In genomic region chr11:110537602-110538001, GRCm38 (mm10) we compare ENCODE assay signal across 8 mouse cellular contexts.
A peak's percentile ranks its signal among the peaks of the same experiment; 100 is the strongest.
DNase-seq lines count a peak whose midpoint lies in the region; ATAC-seq and TF ChIP-seq lines count a peak whose summit lies in the region.

No protein-coding gene starts in this region.

- no peak for TF ChIP-seq EP300 in MEL (IDR thresholded peaks at IDR 0.05; ENCODE audit: low read depth in 1 of 2, low read length in 2 of 2)

- no peaks in the 10 kb centered on the region for H3K79me2 ChIP-seq in MEL (ENCODE audit: control insufficient read depth, insufficient read depth, low read length, poor library complexity)

- peak; percentile 54 for ATAC-seq in forebrain, postnatal 0 days
- ATAC-seq in lung, embryonic 15.5 days (ENCODE audit: borderline replicate concordance, extremely low read depth, low FRiP score, low TSS enrichment): peak; percentile 57; the same call in 1 of the 2 replicates

- no peak for TF ChIP-seq POLR2A in MEL (IDR thresholded peaks at IDR 0.05; ENCODE audit: control insufficient read depth in 1 of 2, insufficient read depth in 1 of 2, low read depth in 1 of 2, low read length in 2 of 2, poor library complexity in 1 of 2)

- DNase-seq in MEL (ENCODE audit: low read depth, low spot score): peak; percentile 93
- peak; percentile 55 to 73 for DNase-seq in cerebellum, adult 18-20 months
- peak; percentile 92 for DNase-seq in forebrain, postnatal 0 days
- peak; percentile 81 for DNase-seq in heart, postnatal 4 days
- peak; percentile 64 to 83 for DNase-seq in layer of hippocampus, adult 8-10 months (ENCODE audit: low spot score in 2 of 2)
- DNase-seq in ovary, adult 18-20 months (ENCODE audit: low spot score): peak; percentile 5
- DNase-seq in thymus, postnatal 0 days (ENCODE audit: low spot score): peak; percentile 71

- peaks cover 0 to 3% of the 10 kb centered on the region in 2 experiments; a peak in 2 of 4 replicates for H3K36me3 ChIP-seq in MEL (ENCODE audit: control insufficient read depth in 1 of 2, insufficient read depth in 2 of 2, low read length in 2 of 2)
- H3K36me3 ChIP-seq in forebrain, postnatal 0 days (ENCODE audit: insufficient read depth): no peaks in the 10 kb centered on the region
- H3K36me3 ChIP-seq in lung, embryonic 15.5 days: no peaks in the 10 kb centered on the region

- H3K4me1 ChIP-seq in MEL (ENCODE audit: control insufficient read depth in 1 of 2, insufficient read depth in 2 of 2, low read length in 2 of 2): no peaks in the 10 kb centered on the region
- H3K4me1 ChIP-seq in forebrain, postnatal 0 days (ENCODE audit: insufficient read depth): no peaks in the 10 kb centered on the region
- no peaks in the 10 kb centered on the region for H3K4me1 ChIP-seq in lung, embryonic 15.5 days

- no peaks in the 10 kb centered on the region for H3K9me3 ChIP-seq in MEL (replicated peaks; ENCODE audit: insufficient read depth, low read length)
- no peaks in the 10 kb centered on the region for H3K9me3 ChIP-seq in forebrain, postnatal 0 days (ENCODE audit: low read length)
- no peaks in the 10 kb centered on the region for H3K9me3 ChIP-seq in lung, embryonic 15.5 days

- H3K4me3 ChIP-seq in MEL (ENCODE audit: control insufficient read depth in 1 of 2, insufficient read depth in 1 of 2, low read depth in 2 of 2, low read length in 2 of 2): peak overlapping the region; percentile 31 to 59
- no peak overlapping the region for H3K4me3 ChIP-seq in forebrain, postnatal 0 days (ENCODE audit: low read depth, low read length)
- no peak overlapping the region for H3K4me3 ChIP-seq in lung, embryonic 15.5 days

- peak overlapping the region; percentile 17 for H3K4me2 ChIP-seq in forebrain, postnatal 0 days (ENCODE audit: low read depth)
- peak overlapping the region; percentile 42 for H3K4me2 ChIP-seq in lung, embryonic 15.5 days

- H3K9ac ChIP-seq in MEL (ENCODE audit: control insufficient read depth, low read depth, low read length, poor library complexity, severe bottlenecking): peak overlapping the region; percentile 49
- H3K9ac ChIP-seq in forebrain, postnatal 0 days: no peak overlapping the region
- no peak overlapping the region for H3K9ac ChIP-seq in lung, embryonic 15.5 days

- TF ChIP-seq CTCF in MEL (IDR thresholded peaks at IDR 0.05 in 2 of 3, conservative IDR thresholded peaks at IDR 0.05 in 1 of 3; ENCODE audit: control insufficient read depth in 1 of 3, insufficient read depth in 1 of 3, low read depth in 2 of 3, low read length in 3 of 3, poor library complexity in 1 of 3, severe bottlenecking in 1 of 3): peak; percentile 65 to 97 (median 74)
- peak; percentile 93 for TF ChIP-seq CTCF in forebrain, postnatal 0 days (IDR thresholded peaks at IDR 0.05; ENCODE audit: low read depth)

- no peak overlapping the region for H3K27ac ChIP-seq in MEL (ENCODE audit: control insufficient read depth, low read depth, low read length)
- no peak overlapping the region for H3K27ac ChIP-seq in forebrain, postnatal 0 days (ENCODE audit: low read depth, low read length)
- no peak overlapping the region for H3K27ac ChIP-seq in lung, embryonic 15.5 days

- H3K27me3 ChIP-seq in MEL (ENCODE audit: control insufficient read depth in 1 of 2, insufficient read depth in 2 of 2, low read length in 2 of 2): no peaks in the 10 kb centered on the region
- H3K27me3 ChIP-seq in forebrain, postnatal 0 days (ENCODE audit: insufficient read depth, low read length): no peaks in the 10 kb centered on the region
- H3K27me3 ChIP-seq in lung, embryonic 15.5 days: no peaks in the 10 kb centered on the region

- 6% methylated on average over 15 of the region's 15 CpGs for WGBS in forebrain, postnatal 0 days
- WGBS in lung, embryonic 15.5 days: 5% methylated on average over 15 of the region's 15 CpGs

- TF ChIP-seq RAD21 in MEL (IDR thresholded peaks at IDR 0.05; ENCODE audit: low read depth, low read length): peak; percentile 95

TF ChIP-seq in MEL, 35 proteins besides CTCF, POLR2A, EP300 and RAD21:
- TF ChIP-seq NELFE (IDR thresholded peaks at IDR 0.05; ENCODE audit: low read depth, low read length) (no peak), SMC3 (IDR thresholded peaks at IDR 0.05; ENCODE audit: low read depth, low read length) (peak; percentile 92), NRF1 (IDR thresholded peaks at IDR 0.05; ENCODE audit: insufficient read depth, low read depth, low read length, poor library complexity, severe bottlenecking) (0 out of 2 replicates have a peak, but pooled peaks have one; percentile 21), ZC3H11A (IDR thresholded peaks at IDR 0.05; ENCODE audit: low read depth, low read length) (peak; percentile 83), SIN3A (IDR thresholded peaks at IDR 0.05; ENCODE audit: low read length) (peak; percentile 24; the same call in 1 of the 2 replicates), TBP (IDR thresholded peaks at IDR 0.05; ENCODE audit: low read depth, low read length) (no peak)

Comparison
In these comparisons a context has a peak if more than half of its experiments do, and no peak if none do; other contexts are left out.
1. DNase-seq: peak in every context shown above with its lines; median percentile 93 in MEL; 92 in forebrain, postnatal 0 days; 81 in heart, postnatal 4 days; 74 in layer of hippocampus, adult 8-10 months; 71 in thymus, postnatal 0 days; 64 in cerebellum, adult 18-20 months; 5 in ovary, adult 18-20 months.
2. H3K4me3 ChIP-seq: peak in MEL (2 of 2); none in forebrain, postnatal 0 days (single experiment) and lung, embryonic 15.5 days (single experiment).